Mouse (Mus musculus) thymus, postnatal 0 days (tissue): ENCODE data around the gene Gm5901. TPM values are rescaled to one million over a fixed set of nuclear protein-coding genes. Genes with fewer than 3 reads are reported as not detected.

Experiments
- DNase-seq: peaks from one replicate; pipeline ENCODE4 v3.0.0-alpha.2; 2015; ENCODE audit warnings: low spot score
- polyA plus RNA-seq: library from polyadenylated mRNA; unstranded; fragments of >200 nt; fragmentation: Nextera tagmentation; extraction: Ambion mirVana; gene quantifications from 2 replicates; pipeline ENCODE4 v1.2.1, GENCODE M21; 2015

Gene Gm5901
- polyA plus RNA-seq, 1 experiment from 2014 or later: not detected

DNA sequence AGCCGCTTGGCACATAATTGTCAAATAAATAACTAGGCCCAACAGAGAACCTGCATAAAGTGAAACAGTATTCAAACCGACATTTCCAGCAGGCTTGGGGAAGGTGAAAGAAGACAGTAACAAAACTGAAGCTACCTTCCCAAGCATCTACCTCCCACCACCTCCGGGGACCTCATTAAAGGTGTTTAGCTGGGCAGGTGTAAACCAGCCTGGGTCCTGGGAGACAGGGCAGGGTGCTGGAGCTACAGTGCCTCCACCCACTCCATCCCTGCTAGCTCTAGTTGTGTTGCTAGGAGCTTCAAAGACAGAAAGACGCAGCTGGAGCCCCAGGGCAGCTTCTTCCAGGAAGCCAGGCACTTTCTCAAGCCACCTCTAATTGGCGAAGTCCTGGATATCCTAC is 29.4 kb downstream of the Gm5901 start, which contains the start of gene Cnga4:
Cnga4 (plus strand) TSS at position 301 of the 400 bp plus-strand sequence.
- DNase-seq: no peak

DNA sequence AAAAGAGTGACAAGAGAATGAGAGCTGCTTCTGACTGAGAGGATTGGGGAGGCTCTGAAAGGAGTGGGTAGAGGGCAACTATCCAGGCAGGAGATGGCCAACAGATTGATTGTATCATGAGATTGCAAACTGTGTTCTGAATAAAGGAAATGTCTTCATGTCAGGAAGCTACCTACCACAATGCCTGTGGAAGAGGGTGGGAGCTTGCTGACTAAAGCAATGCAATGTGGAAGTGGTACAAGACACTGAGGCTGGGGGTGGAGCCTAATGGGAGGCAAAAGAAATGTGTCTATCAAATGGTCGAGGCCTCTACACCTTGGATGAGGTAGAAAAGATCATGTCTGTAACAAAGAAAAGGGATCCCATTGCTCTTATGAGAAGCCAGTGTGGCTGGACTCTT is 31.5 kb downstream of the Gm5901 start:
- DNase-seq: no peak

DNA sequence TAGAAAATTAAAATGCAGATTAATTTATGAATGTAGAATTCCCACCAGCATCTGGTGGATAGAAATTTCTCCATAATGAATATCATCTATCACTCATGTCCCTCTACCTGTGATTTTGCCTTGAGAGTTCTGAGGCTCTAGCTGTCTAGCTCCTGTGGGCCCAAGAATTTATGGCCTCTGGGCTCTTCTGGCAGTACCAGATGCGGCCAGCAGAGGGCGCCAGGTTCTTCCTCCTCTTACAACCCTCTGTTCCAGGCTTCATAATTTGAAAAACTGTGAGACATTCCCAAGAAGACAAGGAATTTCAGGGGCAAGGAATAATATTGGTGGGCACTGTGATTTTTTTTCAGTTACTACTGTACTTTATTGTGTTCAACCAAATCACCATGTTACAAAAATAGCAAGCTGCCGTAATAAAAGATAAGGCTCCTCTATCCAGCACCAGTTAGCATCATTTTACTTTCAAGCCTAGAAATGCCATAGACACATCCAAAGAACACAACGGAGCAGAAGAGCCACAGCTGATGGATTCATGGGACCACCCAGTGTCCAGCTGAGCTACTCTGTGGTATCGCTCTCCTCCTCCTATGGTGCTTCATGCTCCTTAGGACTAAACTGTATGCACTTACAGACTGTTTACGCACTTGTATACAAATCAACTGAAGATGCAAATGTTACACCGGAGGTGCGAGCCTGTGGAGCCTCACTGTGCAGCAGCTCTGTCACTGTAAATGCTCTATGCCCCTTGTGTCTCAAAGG is 37.2 kb downstream of the Gm5901 start:
- peak; percentile 59 for DNase-seq

DNA sequence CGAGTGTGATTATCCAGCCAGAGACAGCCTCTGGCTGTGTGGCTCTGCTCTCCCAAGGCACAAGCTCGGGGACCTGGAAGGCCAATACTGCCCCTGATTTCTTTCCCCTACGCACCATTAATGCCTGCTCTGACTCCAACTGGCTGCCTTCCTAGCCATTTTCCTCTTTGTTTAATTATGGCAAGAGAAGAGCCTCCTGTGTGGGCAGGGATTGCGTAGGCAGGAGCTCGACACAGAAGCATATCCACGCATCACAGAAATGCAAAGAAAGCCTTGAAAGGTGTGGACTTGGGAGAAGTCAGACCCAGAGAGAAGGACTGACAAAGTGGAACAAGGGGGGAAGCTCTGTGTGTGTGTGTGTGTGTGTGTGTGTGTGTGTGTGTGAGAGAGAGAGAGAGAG is 39.5 kb downstream of the Gm5901 start:
- DNase-seq: no peak

DNA sequence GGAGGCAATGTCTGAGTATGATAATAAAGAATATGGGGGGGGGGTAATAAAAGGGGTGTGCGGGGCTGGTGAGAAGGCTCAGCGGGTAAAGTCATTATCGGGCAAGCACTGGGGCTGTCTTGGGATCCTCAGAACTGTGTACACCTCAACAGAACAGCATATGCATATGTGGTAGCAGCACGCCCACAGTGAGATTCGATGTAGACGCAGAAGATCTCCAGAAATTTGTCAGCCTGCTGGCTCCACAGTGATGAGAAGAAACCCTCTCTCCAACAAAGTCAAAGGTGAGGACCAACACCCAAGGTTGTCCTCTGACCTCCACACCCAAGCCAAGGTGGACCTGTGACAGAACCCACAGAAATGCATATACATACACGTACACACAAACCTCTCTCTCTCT is 41.7 kb downstream of the Gm5901 start:
- no peak for DNase-seq

DNA sequence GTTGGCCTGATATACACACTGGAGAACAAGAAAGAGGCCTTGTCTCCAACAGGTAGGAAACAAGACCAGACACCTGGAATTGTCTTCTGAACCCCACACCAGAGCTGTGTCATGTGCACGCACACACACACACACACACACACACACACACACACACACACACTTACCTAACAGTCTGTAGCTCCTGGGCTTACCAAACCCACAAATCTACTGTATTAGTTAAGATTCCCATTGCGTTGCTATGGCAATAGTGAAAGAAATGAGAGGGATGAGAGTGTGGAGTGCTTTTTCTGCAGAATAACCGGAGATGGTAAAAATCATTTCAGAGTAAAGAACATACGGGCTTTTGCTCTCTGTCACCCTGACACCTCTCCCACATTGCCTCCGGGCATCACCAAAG is 43.3 kb downstream of the Gm5901 start:
- DNase-seq: no peak

DNA sequence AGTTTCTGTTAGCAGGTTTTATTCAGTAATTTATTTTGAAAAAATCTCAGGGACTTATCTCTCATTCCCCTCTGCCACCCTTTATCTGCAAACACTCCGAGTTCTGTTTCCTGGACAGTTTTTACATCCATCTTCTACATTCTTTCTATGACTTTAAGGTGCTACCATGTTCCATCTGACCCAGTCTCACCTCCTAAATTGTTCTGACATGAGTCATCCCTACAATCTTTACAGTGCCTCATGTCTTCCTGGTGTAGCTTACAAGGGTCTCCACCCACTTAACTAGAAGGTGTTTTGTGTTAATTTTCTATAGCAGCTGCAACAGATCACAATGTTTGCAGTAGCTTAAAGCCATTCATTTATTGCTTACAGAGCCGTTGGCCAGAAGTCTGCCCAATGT is 46.1 kb downstream of the Gm5901 start:
- no peak for DNase-seq

DNA sequence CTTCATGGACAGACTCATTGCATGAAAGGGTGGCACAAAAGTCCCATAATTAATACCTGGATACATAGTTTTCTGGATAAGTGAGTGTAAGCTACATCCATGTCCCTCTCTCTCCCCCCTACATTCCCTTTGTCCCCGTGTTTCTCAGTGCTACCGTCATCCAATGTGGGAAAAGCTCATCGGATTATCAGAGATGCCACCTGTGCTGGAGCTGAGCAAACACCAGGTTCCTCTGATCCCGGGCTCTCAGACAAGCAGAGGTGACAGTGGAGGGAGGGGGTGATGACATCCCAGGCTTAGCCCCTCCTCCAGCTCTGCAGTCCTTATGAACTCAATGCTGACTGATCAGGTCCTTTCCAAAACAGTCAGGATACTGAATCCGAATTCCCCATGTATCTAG is 49.5 kb downstream of the Gm5901 start:
- no peak for DNase-seq

DNA sequence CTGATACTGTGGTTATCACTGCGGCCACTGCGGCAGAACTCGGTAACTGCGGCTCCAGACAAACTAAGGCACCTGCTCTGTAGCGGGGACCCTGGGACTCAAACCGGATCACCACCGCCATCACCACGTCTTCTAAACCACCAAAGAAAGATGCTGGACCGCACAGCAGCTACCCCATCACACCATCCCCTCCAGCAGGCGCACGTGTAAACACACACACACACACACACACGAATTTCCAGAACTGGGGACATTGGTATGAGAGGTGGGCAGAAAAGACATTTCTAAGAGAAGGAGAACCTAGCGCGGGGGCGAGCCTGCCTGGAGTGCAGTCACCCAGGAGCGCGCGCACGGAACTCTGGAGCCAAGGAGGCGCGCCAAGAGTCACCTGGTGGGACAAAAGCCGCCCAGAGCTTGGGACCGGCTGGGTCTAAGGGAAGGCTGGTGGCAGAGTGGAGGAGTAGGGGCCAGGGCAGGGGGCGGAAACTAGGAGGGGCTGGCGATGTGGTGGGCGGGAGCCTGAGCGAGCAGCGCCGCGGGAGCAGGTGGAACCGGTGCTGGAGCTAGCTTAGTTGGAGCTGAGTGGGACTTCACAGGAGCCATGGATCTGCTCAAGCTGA is 50.7 kb downstream of the Gm5901 start, which contains the start of gene Cckbr:
Cckbr (plus strand) TSS at position 308 of the 620 bp plus-strand sequence.
- no peak for DNase-seq

DNA sequence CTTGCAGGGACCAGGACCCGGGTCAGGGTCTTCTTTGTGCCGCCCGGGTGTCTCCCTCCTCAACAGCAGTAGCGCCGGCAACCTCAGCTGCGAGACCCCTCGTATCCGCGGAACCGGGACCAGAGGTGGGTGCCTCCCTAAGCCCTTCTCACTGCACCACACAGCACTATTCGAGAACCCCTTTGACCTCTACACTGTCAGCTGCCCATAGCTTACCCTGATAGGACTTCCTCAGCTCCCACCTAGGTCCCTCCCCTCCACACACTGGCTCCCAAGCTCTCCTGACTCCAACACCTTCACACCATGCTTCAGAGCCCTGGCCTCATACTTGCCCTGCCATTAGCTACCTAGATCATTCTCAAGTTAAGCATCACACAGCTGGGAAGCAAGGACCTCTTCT is 51.2 kb downstream of the Gm5901 start:
- no peak for DNase-seq

Other genes starting within 250 kb of the Gm5901 start
- not detected in 2 replicates for gene Olfr683, start 228.0 kb upstream of the Gm5901 start, polyA plus RNA-seq
- gene Olfr684, start 211.4 kb upstream of the Gm5901 start, polyA plus RNA-seq: not detected in 2 replicates
- gene Olfr685, start 189.0 kb upstream of the Gm5901 start, polyA plus RNA-seq: not detected in 2 replicates
- not detected in 2 replicates for gene Olfr686, start 167.6 kb upstream of the Gm5901 start, polyA plus RNA-seq
- not detected in 2 replicates for gene Olfr688, start 86.9 kb upstream of the Gm5901 start, polyA plus RNA-seq
- gene Olfr689, start 63.9 kb upstream of the Gm5901 start, polyA plus RNA-seq: not detected in 2 replicates
- not detected in 2 replicates for gene Olfr690, start 40.9 kb upstream of the Gm5901 start, polyA plus RNA-seq
- not detected in 2 replicates for gene Olfr691, start 32.8 kb upstream of the Gm5901 start, polyA plus RNA-seq
- not detected in 2 replicates for gene Olfr692, start 6.8 kb upstream of the Gm5901 start, polyA plus RNA-seq
- gene Fam160a2, start 25.0 kb downstream of the Gm5901 start, polyA plus RNA-seq: 13.7 and 16.0 TPM in 2 replicates
- 0.05 TPM in 1 of 2 replicates, not detected in the other for gene Cnga4, start 29.5 kb downstream of the Gm5901 start, polyA plus RNA-seq
- gene Cckbr, start 50.7 kb downstream of the Gm5901 start, polyA plus RNA-seq: 0.06 and 0.20 TPM in 2 replicates
- gene Cavin3, start 107.3 kb downstream of the Gm5901 start, polyA plus RNA-seq: 14.0 and 15.1 TPM in 2 replicates
- 24.3 and 25.6 TPM in 2 replicates for gene Smpd1, start 179.3 kb downstream of the Gm5901 start, polyA plus RNA-seq
- gene Apbb1, start 206.6 kb downstream of the Gm5901 start, polyA plus RNA-seq: 6.5 and 7.7 TPM in 2 replicates
- gene Hpx, start 225.1 kb downstream of the Gm5901 start, polyA plus RNA-seq: 0.35 and 0.74 TPM in 2 replicates